9 mouse cellular contexts compared by ENCODE assay signal in the genomic region with DNA sequence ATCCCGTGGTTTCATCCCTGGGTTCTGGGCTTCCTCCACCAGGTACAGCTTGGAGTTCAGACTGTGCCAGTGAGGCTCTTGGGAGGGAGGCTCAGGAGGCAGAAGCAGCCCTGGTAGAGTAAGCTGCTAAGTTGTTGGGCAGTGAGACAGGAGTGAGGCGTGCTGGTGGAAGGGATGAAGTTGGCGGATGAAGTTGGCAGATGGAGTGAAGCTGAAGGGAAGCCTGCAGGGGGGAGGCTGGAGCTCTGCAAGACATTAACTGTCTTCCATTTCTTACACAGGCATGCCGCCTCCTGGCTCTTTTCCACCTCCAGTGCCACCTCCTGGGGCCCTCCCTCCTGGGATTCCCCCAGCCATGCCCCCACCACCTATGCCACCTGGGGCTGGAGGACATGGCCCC. TPM values are rescaled to one million over a fixed set of nuclear protein-coding genes. Genes with fewer than 3 reads are reported as not detected.
DNase-seq lines count a peak whose midpoint lies in the region; ATAC-seq lines count a peak whose summit lies in the region.
"Not testable (repeated sequence)": the region's sequence is repeated elsewhere in the genome, so short reads cannot be mapped to it uniquely, and the experiment has no call there.
"Had no signal": no experiment of that assay in that cellular context is flagged by ENCODE, and none has a peak within 500 bp of the region (broad histone marks: within the 10 kb centered on the region; RNA-seq: fewer than 3 reads in every experiment).

No protein-coding gene starts in this region.

- 92% methylated on average over 4 of the region's 4 CpGs for WGBS in forebrain, embryonic 10.5 days
- 81% methylated on average over 4 of the region's 4 CpGs for WGBS in hindbrain, embryonic 10.5 days
- 81% methylated on average over 4 of the region's 4 CpGs for whole genome bisulfite sequencing in limb, embryonic 13.5 days
- WGBS in lung, embryonic 15.5 days = 77% methylated on average over 4 of the region's 4 CpGs
- 91% methylated on average over 4 of the region's 4 CpGs for WGBS in neural tube, embryonic 12.5 days

- not testable (repeated sequence) for H3K9me3 ChIP-seq in ES-E14 (ENCODE audit: control insufficient read depth, insufficient read depth, low read depth, low read length); forebrain, embryonic 10.5 days; hindbrain, embryonic 10.5 days; limb, embryonic 13.5 days; lung, embryonic 15.5 days; neural tube, embryonic 12.5 days

- peak overlapping the region; percentile 6 to 98; a peak in 2 of 4 replicates for H3K4me3 ChIP-seq in ES-E14 (ENCODE audit: insufficient read depth in 1 of 2, low read depth in 1 of 2, low read length in 2 of 2, poor library complexity in 1 of 2, severe bottlenecking in 1 of 2)
- H3K4me3 ChIP-seq in forebrain, embryonic 10.5 days = peak overlapping the region; percentile 82
- H3K4me3 ChIP-seq in hindbrain, embryonic 10.5 days = peak overlapping the region; percentile 29
- H3K4me3 ChIP-seq in limb, embryonic 13.5 days = peak overlapping the region; percentile 88; the same call in 1 of the 2 replicates
- H3K4me3 ChIP-seq in lung, embryonic 15.5 days = not testable (repeated sequence)
- H3K4me3 ChIP-seq in neural tube, embryonic 12.5 days = 0 out of 2 replicates have a peak overlapping the region, but pooled peaks have one; percentile 1

- peaks cover 5 to 14% of the 10 kb centered on the region in 2 experiments; a peak in 3 of 4 replicates for H3K4me1 ChIP-seq in ES-E14 (ENCODE audit: control insufficient read depth in 2 of 2, insufficient read depth in 2 of 2, low read length in 2 of 2, poor library complexity in 1 of 2)
- H3K4me1 ChIP-seq in forebrain, embryonic 10.5 days = peaks cover 46% of the 10 kb centered on the region
- H3K4me1 ChIP-seq in hindbrain, embryonic 10.5 days (replicated peaks) = peaks cover 39% of the 10 kb centered on the region
- H3K4me1 ChIP-seq in limb, embryonic 13.5 days = peaks cover 35% of the 10 kb centered on the region
- peaks cover 37% of the 10 kb centered on the region for H3K4me1 ChIP-seq in lung, embryonic 15.5 days
- H3K4me1 ChIP-seq in neural tube, embryonic 12.5 days = peaks cover 26% of the 10 kb centered on the region

- ATAC-seq in limb, embryonic 13.5 days (ENCODE audit: low FRiP score, low read depth); lung, embryonic 15.5 days (ENCODE audit: borderline replicate concordance, extremely low read depth, low FRiP score, low TSS enrichment); neural tube, embryonic 12.5 days (ENCODE audit: low FRiP score, low read depth): not testable (repeated sequence)

- not testable (repeated sequence) for H3K27ac ChIP-seq in ES-E14 (ENCODE audit: insufficient read depth, low read depth, low read length, poor library complexity, severe bottlenecking); forebrain, embryonic 10.5 days; hindbrain, embryonic 10.5 days; limb, embryonic 13.5 days; lung, embryonic 15.5 days; neural tube, embryonic 12.5 days

- H3K9ac ChIP-seq in ES-E14 (ENCODE audit: insufficient read depth, low read depth, low read length, poor library complexity, severe bottlenecking) = peak overlapping the region; percentile 26; the same call in 1 of the 2 replicates
- H3K9ac ChIP-seq in limb, embryonic 13.5 days = peak overlapping the region; percentile 53; the same call in 1 of the 2 replicates
- H3K9ac ChIP-seq in lung, embryonic 15.5 days; neural tube, embryonic 12.5 days: not testable (repeated sequence)

- in situ Hi-C loops in ES-E14 (cut with MboI; ENCODE audit: low sequenced_read_pairs in 2 of 2, unreplicated experiment in 2 of 2) = not testable (repeated sequence)

- not testable (repeated sequence) for DNase-seq in ES-E14 (ENCODE audit: low read depth, low spot score); forebrain, embryonic 10.5 days (ENCODE audit: extremely low spot score, low spot score); hindbrain, embryonic 10.5 days (ENCODE audit: low spot score)
- peak; percentile 53 for DNase-seq in cerebellum, adult 9-10 months

- H3K36me3 ChIP-seq in ES-E14 (ENCODE audit: control insufficient read depth, insufficient read depth, low read length, poor library complexity, severe bottlenecking) = peaks cover 37% of the 10 kb centered on the region
- H3K36me3 ChIP-seq in forebrain, embryonic 10.5 days (replicated peaks) = peaks cover 67% of the 10 kb centered on the region
- peaks cover 64% of the 10 kb centered on the region for H3K36me3 ChIP-seq in hindbrain, embryonic 10.5 days
- peaks cover 62% of the 10 kb centered on the region for H3K36me3 ChIP-seq in limb, embryonic 13.5 days
- peaks cover 38% of the 10 kb centered on the region for H3K36me3 ChIP-seq in lung, embryonic 15.5 days
- H3K36me3 ChIP-seq in neural tube, embryonic 12.5 days = peaks cover 49% of the 10 kb centered on the region

- H3K4me2 ChIP-seq in limb, embryonic 13.5 days (replicated peaks) = peak overlapping the region; percentile 98
- peak overlapping the region; percentile 85 for H3K4me2 ChIP-seq in lung, embryonic 15.5 days
- H3K4me2 ChIP-seq in neural tube, embryonic 12.5 days (replicated peaks) = peak overlapping the region; percentile 95

- not testable (repeated sequence) for H3K27me3 ChIP-seq in forebrain, embryonic 10.5 days (ENCODE audit: poor library complexity, severe bottlenecking); hindbrain, embryonic 10.5 days (ENCODE audit: insufficient read depth, poor library complexity, severe bottlenecking); limb, embryonic 13.5 days; lung, embryonic 15.5 days; neural tube, embryonic 12.5 days (replicated peaks)

RNA-seq across cellular contexts. Expression of a gene that starts 1.9 kb away (rescaled TPM):
- total RNA-seq in ES-E14 (2012; rRNA removed) = 64.1 and 91.1 TPM in 2 replicates
- polyA plus RNA-seq in forebrain, embryonic 10.5 days (2016; fragmentation: Nextera tagmentation; extraction: Ambion mirVana) = 276 and 284 TPM in 2 replicates
- polyA plus RNA-seq in hindbrain, embryonic 10.5 days (2016; fragmentation: Nextera tagmentation; extraction: Ambion mirVana) = 250 and 259 TPM in 2 replicates
- 179 and 186 TPM in 2 replicates for polyA plus RNA-seq in limb, embryonic 13.5 days (2015; fragmentation: Nextera tagmentation; extraction: Ambion mirVana)
- polyA plus RNA-seq in lung, embryonic 15.5 days (2015; fragmentation: Nextera tagmentation; extraction: Ambion mirVana) = 168 and 175 TPM in 2 replicates
- polyA plus RNA-seq in neural tube, embryonic 12.5 days (2016; fragmentation: Nextera tagmentation; extraction: Ambion mirVana) = 165 and 183 TPM in 2 replicates

RNA-seq across cellular contexts. Expression of a gene that starts 6.9 kb away (rescaled TPM):
- 7.2 and 8.2 TPM in 2 replicates for total RNA-seq in ES-E14 (2012; rRNA removed)
- 2.1 and 3.5 TPM in 2 replicates for polyA plus RNA-seq in forebrain, embryonic 10.5 days (2016; fragmentation: Nextera tagmentation; extraction: Ambion mirVana)
- polyA plus RNA-seq in hindbrain, embryonic 10.5 days (2016; fragmentation: Nextera tagmentation; extraction: Ambion mirVana) = 3.7 and 15.3 TPM in 2 replicates
- 4.6 and 7.8 TPM in 2 replicates for polyA plus RNA-seq in limb, embryonic 13.5 days (2015; fragmentation: Nextera tagmentation; extraction: Ambion mirVana)
- polyA plus RNA-seq in lung, embryonic 15.5 days (2015; fragmentation: Nextera tagmentation; extraction: Ambion mirVana) = 3.7 and 4.4 TPM in 2 replicates
- 44.4 and 44.8 TPM in 2 replicates for polyA plus RNA-seq in neural tube, embryonic 12.5 days (2016; fragmentation: Nextera tagmentation; extraction: Ambion mirVana)

RNA-seq across cellular contexts. Expression of a gene that starts 12.2 kb away (rescaled TPM):
- 3.5 and 4.0 TPM in 2 replicates for total RNA-seq in ES-E14 (2012; rRNA removed)
- polyA plus RNA-seq in forebrain, embryonic 10.5 days (2016; fragmentation: Nextera tagmentation; extraction: Ambion mirVana) = 9.3 TPM in 2 replicates
- 10.4 and 11.4 TPM in 2 replicates for polyA plus RNA-seq in hindbrain, embryonic 10.5 days (2016; fragmentation: Nextera tagmentation; extraction: Ambion mirVana)
- 34.9 and 39.6 TPM in 2 replicates for polyA plus RNA-seq in limb, embryonic 13.5 days (2015; fragmentation: Nextera tagmentation; extraction: Ambion mirVana)
- 11.2 and 14.9 TPM in 2 replicates for polyA plus RNA-seq in lung, embryonic 15.5 days (2015; fragmentation: Nextera tagmentation; extraction: Ambion mirVana)
- polyA plus RNA-seq in neural tube, embryonic 12.5 days (2016; fragmentation: Nextera tagmentation; extraction: Ambion mirVana) = 9.8 and 14.1 TPM in 2 replicates

RNA-seq across cellular contexts. Expression of a gene that starts 45.5 kb away (rescaled TPM):
- total RNA-seq in ES-E14 (2012; rRNA removed) = 70.8 and 76.4 TPM in 2 replicates
- 89.3 and 93.0 TPM in 2 replicates for polyA plus RNA-seq in forebrain, embryonic 10.5 days (2016; fragmentation: Nextera tagmentation; extraction: Ambion mirVana)
- polyA plus RNA-seq in hindbrain, embryonic 10.5 days (2016; fragmentation: Nextera tagmentation; extraction: Ambion mirVana) = 89.6 and 90.3 TPM in 2 replicates
- polyA plus RNA-seq in limb, embryonic 13.5 days (2015; fragmentation: Nextera tagmentation; extraction: Ambion mirVana) = 51.1 and 55.2 TPM in 2 replicates
- polyA plus RNA-seq in lung, embryonic 15.5 days (2015; fragmentation: Nextera tagmentation; extraction: Ambion mirVana) = 56.8 and 64.4 TPM in 2 replicates
- 60.8 and 69.5 TPM in 2 replicates for polyA plus RNA-seq in neural tube, embryonic 12.5 days (2016; fragmentation: Nextera tagmentation; extraction: Ambion mirVana)

RNA-seq across cellular contexts. Expression of a gene that starts 45.6 kb away (rescaled TPM):
- total RNA-seq in ES-E14 (2012; rRNA removed) = 54.2 and 70.0 TPM in 2 replicates
- polyA plus RNA-seq in forebrain, embryonic 10.5 days (2016; fragmentation: Nextera tagmentation; extraction: Ambion mirVana) = not detected in 2 replicates
- polyA plus RNA-seq in hindbrain, embryonic 10.5 days (2016; fragmentation: Nextera tagmentation; extraction: Ambion mirVana) = not detected in 2 replicates
- polyA plus RNA-seq in limb, embryonic 13.5 days (2015; fragmentation: Nextera tagmentation; extraction: Ambion mirVana) = 1.3 TPM in 1 of 2 replicates, not detected in the other
- 1.1 and 1.4 TPM in 2 replicates for polyA plus RNA-seq in lung, embryonic 15.5 days (2015; fragmentation: Nextera tagmentation; extraction: Ambion mirVana)
- 1.7 TPM in 1 of 2 replicates, not detected in the other for polyA plus RNA-seq in neural tube, embryonic 12.5 days (2016; fragmentation: Nextera tagmentation; extraction: Ambion mirVana)
- polyA plus RNA-seq: limb, embryonic 15.5 days; midbrain, embryonic 14.5 days had no signal
